Mouse (Mus musculus) hindbrain, embryonic 15.5 days (tissue): ENCODE results near the gene Cldn10. TPM values are rescaled to one million over a fixed set of nuclear protein-coding genes. Genes with fewer than 3 reads are reported as not detected.

Experiments used
- ATAC-seq: fragments of 200-750 bp; cut with Nextera tagmentation; 2 replicates; pipeline ENCODE4 v1.8.0; 2017; ENCODE audit warnings: low read depth, moderate number of reproducible peaks, moderate TSS enrichment; ENCODE audit not compliant: low FRiP score
- H3K27ac ChIP-seq: fragments of 300-500 bp; sonication (generic); replicated peaks from 2 replicates; pipeline ENCODE4 v1.5.1; 2015; ENCODE audit warnings: mild to moderate bottlenecking, inconsistent platforms
- H3K27me3 ChIP-seq: fragments of 300-500 bp; sonication (generic); 2 replicates; pipeline ENCODE4 v1.6.1; 2015; ENCODE audit warnings: control low read depth, inconsistent platforms
- H3K36me3 ChIP-seq: fragments of 300-500 bp; sonication (generic); 2 replicates; pipeline ENCODE4 v1.6.1; 2015; ENCODE audit warnings: control low read depth, inconsistent platforms
- H3K4me1 ChIP-seq: fragments of 300-500 bp; sonication (generic); replicated peaks from 2 replicates; pipeline ENCODE4 v1.6.1; 2015; ENCODE audit warnings: control low read depth, inconsistent platforms
- H3K4me2 ChIP-seq: fragments of 300-500 bp; sonication (generic); 2 replicates; pipeline ENCODE4 v1.6.1; 2015; ENCODE audit warnings: moderate library complexity, mild to moderate bottlenecking, inconsistent platforms
- H3K4me3 ChIP-seq: fragments of 300-500 bp; sonication (generic); 2 replicates; pipeline ENCODE4 v1.5.1; 2015; ENCODE audit warnings: mild to moderate bottlenecking, inconsistent platforms
- H3K9ac ChIP-seq: fragments of 300-500 bp; sonication (generic); 2 replicates; pipeline ENCODE4 v1.6.1; 2015; ENCODE audit warnings: inconsistent platforms
- H3K9me3 ChIP-seq: fragments of 300-500 bp; sonication (generic); 2 replicates; pipeline ENCODE4 v1.6.1; 2016; ENCODE audit warnings: control low read depth, inconsistent platforms
- WGBS: fragments of 180-500 bp; shearing (Covaris S2); methylation state at CpG from one replicate; pipeline ENCODE4 v1.1.7; 2015; 5-methylcytosine and 5-hydroxymethylcytosine counted together
- polyA plus RNA-seq: library from polyadenylated mRNA; unstranded; fragments of >200 nt; fragmentation: Nextera tagmentation; extraction: Ambion mirVana; gene quantifications from 2 replicates; pipeline ENCODE4 v1.2.1, GENCODE M21; 2015

Gene Cldn10
- polyA plus RNA-seq, 1 experiment from 2014 or later: 2.9 TPM

- no peaks in the 10 kb centered on the region for H3K9me3 ChIP-seq
- H3K4me1 ChIP-seq: peaks cover 15% of the 10 kb centered on the region
- peak overlapping the region; percentile 44 for H3K9ac ChIP-seq
- no peaks in the 10 kb centered on the region for H3K36me3 ChIP-seq
- no peak overlapping the region for H3K27ac ChIP-seq
- ATAC-seq: peak; percentile 70
- H3K27me3 ChIP-seq: peaks cover 33% of the 10 kb centered on the region
- H3K4me2 ChIP-seq: peak overlapping the region; percentile 97
- H3K4me3 ChIP-seq: peak overlapping the region; percentile 48
- 1% methylated on average over 48 of the region's 48 CpGs for WGBS
Measured at GRCm38 (mm10) chr14:118854371-118855114, 66.8 kb downstream of the Cldn10 start.

- Histone ChIP-seq H3K4me2 (peak overlapping the region; percentile 97), H3K27ac (no peak overlapping the region), H3K9me3 (no peaks in the 10 kb centered on the region), H3K9ac (peak overlapping the region; percentile 44), H3K4me1 (peaks cover 15% of the 10 kb centered on the region), H3K4me3 (peak overlapping the region; percentile 48), H3K36me3 (no peaks in the 10 kb centered on the region), H3K27me3 (peaks cover 33% of the 10 kb centered on the region)
- WGBS: under 1% methylated on average over 28 of the region's 28 CpGs
- ATAC-seq: peak; percentile 46
Measured at GRCm38 (mm10) chr14:118855141-118855800, 67.6 kb downstream of the Cldn10 start.

- peaks cover 33% of the 10 kb centered on the region for H3K27me3 ChIP-seq
- no peak overlapping the region for H3K4me2 ChIP-seq
- no peak for ATAC-seq
- H3K9me3 ChIP-seq: no peaks in the 10 kb centered on the region
- 86% methylated on average over 6 of the region's 6 CpGs for WGBS
- H3K4me3 ChIP-seq: no peak overlapping the region
- no peak overlapping the region for H3K9ac ChIP-seq
- peaks cover 17% of the 10 kb centered on the region for H3K4me1 ChIP-seq
- H3K36me3 ChIP-seq: no peaks in the 10 kb centered on the region
- H3K27ac ChIP-seq: no peak overlapping the region
Measured at GRCm38 (mm10) chr14:118856563-118856962, 68.9 kb downstream of the Cldn10 start.

GRCm38 (mm10) chr14:118858318-118858717 lies 70.6 kb downstream of the Cldn10 start:
- 68% methylated on average over 6 of the region's 6 CpGs for WGBS
- H3K4me2 ChIP-seq: no peak overlapping the region
- no peak for ATAC-seq
- H3K27me3 ChIP-seq: peaks cover 32% of the 10 kb centered on the region
- H3K9me3 ChIP-seq: no peaks in the 10 kb centered on the region
- H3K27ac ChIP-seq: no peak overlapping the region
- H3K4me1 ChIP-seq: peaks cover 17% of the 10 kb centered on the region
- no peaks in the 10 kb centered on the region for H3K36me3 ChIP-seq
- H3K4me3 ChIP-seq: no peak overlapping the region
- H3K9ac ChIP-seq: no peak overlapping the region

GRCm38 (mm10) chr14:118862253-118862652 lies 74.5 kb downstream of the Cldn10 start:
- ATAC-seq: no peak
- 61% methylated on average over 7 of the region's 7 CpGs for WGBS
- H3K27me3 ChIP-seq: 0 out of 2 replicates have a peak, but pooled peaks cover 4% of the 10 kb centered on the region
- H3K36me3 ChIP-seq: no peaks in the 10 kb centered on the region
- H3K4me1 ChIP-seq: peaks cover 2% of the 10 kb centered on the region; the same call in 1 of the 2 replicates
- H3K27ac ChIP-seq: no peak overlapping the region
- no peaks in the 10 kb centered on the region for H3K9me3 ChIP-seq
- H3K9ac ChIP-seq: no peak overlapping the region
- no peak overlapping the region for H3K4me2 ChIP-seq
- H3K4me3 ChIP-seq: no peak overlapping the region

GRCm38 (mm10) chr14:118864905-118865304 lies 77.2 kb downstream of the Cldn10 start:
- Histone ChIP-seq H3K27me3 (no peaks in the 10 kb centered on the region), H3K4me3 (no peak overlapping the region), H3K9ac (no peak overlapping the region), H3K4me1 (peaks cover 2% of the 10 kb centered on the region; the same call in 1 of the 2 replicates), H3K36me3 (no peaks in the 10 kb centered on the region), H3K9me3 (no peaks in the 10 kb centered on the region), H3K27ac (no peak overlapping the region), H3K4me2 (no peak overlapping the region)
- no peak for ATAC-seq
- WGBS: 66% methylated on average over 4 of the region's 4 CpGs

GRCm38 (mm10) chr14:118866014-118866811 lies 78.5 kb downstream of the Cldn10 start:
- Histone ChIP-seq H3K9ac (no peak overlapping the region), H3K4me1 (no peaks in the 10 kb centered on the region), H3K36me3 (no peaks in the 10 kb centered on the region), H3K9me3 (no peaks in the 10 kb centered on the region), H3K4me3 (no peak overlapping the region), H3K27ac (no peak overlapping the region), H3K4me2 (no peak overlapping the region), H3K27me3 (no peaks in the 10 kb centered on the region)
- WGBS: 90% methylated on average over 10 of the region's 10 CpGs
- ATAC-seq: no peak

GRCm38 (mm10) chr14:118867366-118867765 lies 79.7 kb downstream of the Cldn10 start:
- WGBS: 49% methylated on average over 6 of the region's 6 CpGs
- Histone ChIP-seq H3K9ac (no peak overlapping the region), H3K27me3 (no peaks in the 10 kb centered on the region), H3K4me2 (no peak overlapping the region), H3K4me1 (no peaks in the 10 kb centered on the region), H3K27ac (no peak overlapping the region), H3K4me3 (no peak overlapping the region), H3K9me3 (no peaks in the 10 kb centered on the region), H3K36me3 (peaks cover 6% of the 10 kb centered on the region; the same call in 1 of the 2 replicates)
- no peak for ATAC-seq

GRCm38 (mm10) chr14:118868102-118868724 lies 80.5 kb downstream of the Cldn10 start:
- Histone ChIP-seq H3K9ac (no peak overlapping the region), H3K27ac (no peak overlapping the region), H3K4me3 (no peak overlapping the region), H3K9me3 (no peaks in the 10 kb centered on the region), H3K27me3 (no peaks in the 10 kb centered on the region), H3K4me1 (no peaks in the 10 kb centered on the region), H3K36me3 (peaks cover 6% of the 10 kb centered on the region; the same call in 1 of the 2 replicates), H3K4me2 (no peak overlapping the region)
- peak; percentile 61 for ATAC-seq
- 58% methylated on average over 13 of the region's 13 CpGs for WGBS

- Histone ChIP-seq H3K36me3 (peaks cover 6% of the 10 kb centered on the region), H3K4me2 (no peak overlapping the region), H3K27me3 (no peaks in the 10 kb centered on the region), H3K9me3 (no peaks in the 10 kb centered on the region), H3K27ac (no peak overlapping the region), H3K4me3 (no peak overlapping the region), H3K9ac (no peak overlapping the region), H3K4me1 (no peaks in the 10 kb centered on the region)
- ATAC-seq: no peak
- 93% methylated on average over 6 of the region's 6 CpGs for WGBS
Measured at GRCm38 (mm10) chr14:118869712-118870111, 82.0 kb downstream of the Cldn10 start.

GRCm38 (mm10) chr14:118874126-118874525 lies 86.4 kb downstream of the Cldn10 start:
- no peak overlapping the region for H3K9ac ChIP-seq
- H3K4me2 ChIP-seq: no peak overlapping the region
- H3K9me3 ChIP-seq: no peaks in the 10 kb centered on the region
- H3K36me3 ChIP-seq: peaks cover 36% of the 10 kb centered on the region
- H3K27ac ChIP-seq: no peak overlapping the region
- no peak overlapping the region for H3K4me3 ChIP-seq
- H3K27me3 ChIP-seq: no peaks in the 10 kb centered on the region
- ATAC-seq: no peak
- WGBS: 95% methylated on average over 4 of the region's 4 CpGs
- no peaks in the 10 kb centered on the region for H3K4me1 ChIP-seq
